Mouse (Mus musculus) CD4-positive, CD25-positive, alpha-beta regulatory T cell, adult 2 months (primary cell): ENCODE results near the gene Aco2.

ENCODE experiments used
- DNase-seq: peaks from one replicate; pipeline ENCODE4 v3.0.0-alpha.2; 2012; ENCODE audit warnings: low read depth, low spot score

The Aco2 gene

GRCm38 (mm10) chr15:81872262-81873136 is at the start of gene Aco2:
Gene Aco2, plus strand, starts transcription at chr15:81872309.
- DNase-seq, result peak; percentile 99

- DNase-seq, result no peak
Measured at GRCm38 (mm10) chr15:81822631-81823030, 49.5 kb upstream of the Aco2 start.

- DNase-seq, result no peak
Measured at GRCm38 (mm10) chr15:81824832-81825231, 47.3 kb upstream of the Aco2 start.

- DNase-seq, result no peak
Measured at GRCm38 (mm10) chr15:81828426-81829207, 43.5 kb upstream of the Aco2 start.

- DNase-seq, result no peak
Measured at GRCm38 (mm10) chr15:81829208-81829580, 42.9 kb upstream of the Aco2 start.

- DNase-seq, result no peak
Measured at GRCm38 (mm10) chr15:81830530-81830929, 41.6 kb upstream of the Aco2 start.

GRCm38 (mm10) chr15:81831136-81831825 is 40.8 kb upstream of the Aco2 start:
- DNase-seq, result peak; percentile 93

GRCm38 (mm10) chr15:81832219-81832618 is 39.9 kb upstream of the Aco2 start:
- no peak for DNase-seq

GRCm38 (mm10) chr15:81833481-81833880 is 38.6 kb upstream of the Aco2 start:
- DNase-seq, result no peak

- no peak for DNase-seq
Measured at GRCm38 (mm10) chr15:81834171-81834841, 37.8 kb upstream of the Aco2 start.

- DNase-seq, result no peak
Measured at GRCm38 (mm10) chr15:81835007-81835880, 36.9 kb upstream of the Aco2 start.

GRCm38 (mm10) chr15:81836124-81836821 is 35.8 kb upstream of the Aco2 start:
- no peak for DNase-seq

GRCm38 (mm10) chr15:81836966-81837920 is 34.9 kb upstream of the Aco2 start:
- no peak for DNase-seq

GRCm38 (mm10) chr15:81838554-81839235 is 33.4 kb upstream of the Aco2 start:
- no peak for DNase-seq

- no peak for DNase-seq
Measured at GRCm38 (mm10) chr15:81839634-81840033, 32.5 kb upstream of the Aco2 start.

GRCm38 (mm10) chr15:81840306-81840705 is 31.8 kb upstream of the Aco2 start:
- DNase-seq, result no peak

- no peak for DNase-seq
Measured at GRCm38 (mm10) chr15:81842275-81842674, 29.8 kb upstream of the Aco2 start.

GRCm38 (mm10) chr15:81845033-81845625 is 27.0 kb upstream of the Aco2 start:
- no peak for DNase-seq
